Mouse (Mus musculus): ENCODE data around the gene Map7. TPM values are rescaled to one million over a fixed set of nuclear protein-coding genes. Genes with fewer than 3 reads are reported as not detected.
A peak's percentile ranks its signal among the peaks of the same experiment; 100 is the strongest.

The Map7 gene
- polyA plus RNA-seq, 1 experiment from 2014 or later, result 14.5 TPM

DNA sequence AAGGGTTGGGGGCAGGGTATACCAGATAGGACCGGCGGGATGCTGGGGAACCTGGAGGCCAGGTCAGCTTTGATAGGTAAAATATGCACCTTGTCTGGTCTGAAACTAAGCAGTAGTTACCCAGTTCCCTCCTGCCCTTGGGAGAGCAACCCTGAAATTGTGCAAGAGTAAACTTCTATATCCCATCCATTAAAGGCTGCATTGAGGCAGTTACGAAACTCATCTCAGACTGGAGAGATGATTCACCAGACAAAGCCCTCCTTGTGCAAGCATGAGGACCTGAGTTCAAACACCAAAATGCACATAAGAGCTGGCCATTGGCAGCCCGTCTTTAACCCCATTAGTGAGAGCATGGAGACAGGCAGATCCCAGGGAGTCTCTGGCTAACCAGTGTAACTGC, 19.2 kb downstream of the Map7 start:
- no peaks in the 10 kb centered on the region for H3K27me3 ChIP-seq
- no peak for DNase-seq (ENCODE audit: low read depth, low spot score)
- ChIA-PET POLR2A (interaction anchor here (1.1 kb wide), 1 partner anchor 38 kb away, joined by 3 read pairs; no protein-coding TSS in a partner anchor), CTCF (interaction anchor here (0.8 to 2.0 kb wide), 3 partner anchors 8 to 19 kb away, joined by 3 to 5 read pairs (median 3); partner anchors contain the start of gene Map7)
- no peak for TF ChIP-seq CTCF (IDR thresholded peaks at IDR 0.05)
- no peak for ATAC-seq
- in situ Hi-C loops (cut with MboI; ENCODE audit: low pct_unique_long_range_greater_than_20kb), result no loop called here

DNA sequence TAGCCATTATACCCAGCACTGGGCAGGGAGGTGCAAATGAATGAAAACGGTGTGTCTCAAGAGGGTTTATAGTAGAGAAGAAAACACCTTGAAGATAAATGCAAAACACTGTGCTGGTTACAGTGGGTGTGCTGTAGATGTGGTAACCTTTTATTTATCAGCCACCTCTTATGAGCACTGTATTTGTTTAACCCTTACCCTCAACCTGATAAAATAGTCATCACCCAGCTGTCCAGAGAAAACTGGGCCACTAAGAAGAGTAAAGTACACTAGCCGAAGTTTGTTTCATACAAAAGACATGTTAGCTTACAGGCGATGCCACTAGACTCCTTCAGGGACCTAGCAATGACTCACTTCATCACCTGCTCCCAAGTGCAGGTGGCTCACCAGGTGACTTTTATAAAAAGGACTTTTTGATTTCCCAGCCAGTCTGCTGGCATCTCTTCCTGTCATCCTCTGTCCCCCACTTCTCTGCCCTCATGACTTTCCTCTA, 21.0 kb downstream of the Map7 start:
- H3K27me3 ChIP-seq, result no peaks in the 10 kb centered on the region
- ATAC-seq, result no peak
- POLR2A ChIA-PET, result no interaction called here
- in situ Hi-C loops (cut with MboI; ENCODE audit: low pct_unique_long_range_greater_than_20kb), result no loop called here
- no peak for TF ChIP-seq CTCF (IDR thresholded peaks at IDR 0.05)
- no peak for DNase-seq (ENCODE audit: low read depth, low spot score)
- CTCF ChIA-PET, result interaction anchor here (1.5 kb wide), 1 partner anchor 17 kb away, joined by 3 read pairs; no protein-coding TSS in a partner anchor

DNA sequence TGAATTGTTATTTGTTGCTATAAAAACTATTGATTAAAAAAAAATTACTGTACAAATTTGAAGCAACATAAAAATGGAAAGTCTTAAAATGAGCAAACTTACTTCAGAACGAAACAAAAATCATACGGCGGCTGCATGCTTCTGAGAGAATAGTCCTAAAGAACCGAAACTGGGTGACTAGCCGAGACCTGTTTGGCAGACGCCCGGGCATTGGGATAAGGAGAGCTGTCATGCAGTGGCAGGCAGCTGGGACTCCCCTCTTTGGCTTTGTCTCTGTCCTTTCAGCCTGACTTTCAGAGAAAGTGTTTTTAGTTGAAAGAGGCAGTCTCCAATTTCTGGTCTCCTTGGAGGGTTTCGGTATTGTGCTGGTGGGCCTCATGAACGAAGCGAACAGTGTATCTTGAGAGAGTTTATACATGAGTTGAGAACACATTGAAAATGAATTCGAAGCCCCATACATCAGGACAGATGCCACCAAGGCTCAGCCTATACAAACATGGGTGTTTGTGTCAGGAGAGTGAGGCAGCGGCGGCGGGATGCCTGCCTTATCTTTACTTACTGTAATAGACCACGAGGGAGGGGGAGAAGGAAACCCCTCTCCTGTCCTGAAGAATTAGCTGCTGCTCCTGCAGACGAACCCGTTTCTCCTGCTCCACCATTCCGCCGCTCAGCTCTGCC, 21.8 kb downstream of the Map7 start:
- ATAC-seq (no peak), DNase-seq (ENCODE audit: low read depth, low spot score) (no peak)
- ChIA-PET POLR2A (no interaction called here), CTCF (no interaction called here)
- H3K27me3 ChIP-seq, result no peaks in the 10 kb centered on the region
- TF ChIP-seq CTCF (IDR thresholded peaks at IDR 0.05), result no peak
- in situ Hi-C loops (cut with MboI; ENCODE audit: low pct_unique_long_range_greater_than_20kb), result no loop called here

DNA sequence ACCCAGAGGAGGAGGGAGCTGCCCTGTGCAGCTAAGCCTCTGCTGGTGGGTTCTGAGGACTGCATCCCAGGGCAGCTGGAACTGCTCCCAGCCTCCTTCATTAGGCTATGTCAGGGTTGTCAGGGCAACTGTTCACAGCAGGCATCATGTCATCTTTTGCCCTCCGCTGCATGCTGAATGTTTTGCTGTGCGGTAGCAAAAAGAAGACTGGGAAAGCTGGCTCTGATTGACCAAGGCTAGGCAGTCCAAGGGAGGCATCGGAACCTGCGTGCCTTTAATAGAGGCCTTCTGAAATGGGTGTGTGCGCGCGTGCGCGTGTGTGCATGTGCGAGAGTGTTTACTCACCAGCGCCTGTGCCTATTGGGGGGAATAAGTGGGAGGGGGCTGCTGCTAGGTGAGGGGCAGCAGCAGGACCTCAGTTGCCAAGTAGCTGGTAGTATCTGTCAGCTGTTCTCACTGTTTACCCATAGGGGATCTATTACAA, 22.4 kb downstream of the Map7 start:
- in situ Hi-C loops (cut with MboI; ENCODE audit: low pct_unique_long_range_greater_than_20kb), result no loop called here
- peak; percentile 54 for TF ChIP-seq CTCF (IDR thresholded peaks at IDR 0.05)
- no peak for ATAC-seq
- ChIA-PET POLR2A (no interaction called here), CTCF (interaction anchor here (2.3 kb wide), 1 partner anchor 18 kb away, joined by 9 read pairs; no protein-coding TSS in a partner anchor)
- DNase-seq (ENCODE audit: low read depth, low spot score), result no peak
- no peaks in the 10 kb centered on the region for H3K27me3 ChIP-seq

DNA sequence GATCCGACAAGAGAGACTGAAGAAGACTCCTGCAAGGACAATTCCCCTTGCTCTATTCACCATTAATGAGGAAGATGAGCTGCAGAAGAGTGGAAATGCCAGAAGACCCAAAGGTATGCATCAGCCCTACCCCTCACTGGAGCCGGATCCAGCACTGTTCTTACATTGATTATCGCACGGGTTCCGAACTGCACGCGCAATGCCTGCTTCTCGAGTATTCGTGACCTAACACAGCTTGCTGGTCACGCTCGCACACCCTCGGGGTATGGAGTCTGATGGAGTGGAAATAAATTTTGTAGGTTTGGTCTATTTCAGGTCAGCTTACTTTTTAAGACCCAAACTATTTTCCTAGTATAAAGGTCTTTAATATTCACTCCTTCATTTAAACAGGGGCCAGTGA, 22.9 kb downstream of the Map7 start:
- no peaks in the 10 kb centered on the region for H3K27me3 ChIP-seq
- no peak for ATAC-seq
- CTCF ChIA-PET, result interaction anchor here (2.3 kb wide), 1 partner anchor 18 kb away, joined by 9 read pairs; no protein-coding TSS in a partner anchor
- TF ChIP-seq CTCF (IDR thresholded peaks at IDR 0.05), result no peak
- POLR2A ChIA-PET, result no interaction called here
- DNase-seq (ENCODE audit: low read depth, low spot score), result no peak
- in situ Hi-C loops (cut with MboI; ENCODE audit: low pct_unique_long_range_greater_than_20kb), result no loop called here

DNA sequence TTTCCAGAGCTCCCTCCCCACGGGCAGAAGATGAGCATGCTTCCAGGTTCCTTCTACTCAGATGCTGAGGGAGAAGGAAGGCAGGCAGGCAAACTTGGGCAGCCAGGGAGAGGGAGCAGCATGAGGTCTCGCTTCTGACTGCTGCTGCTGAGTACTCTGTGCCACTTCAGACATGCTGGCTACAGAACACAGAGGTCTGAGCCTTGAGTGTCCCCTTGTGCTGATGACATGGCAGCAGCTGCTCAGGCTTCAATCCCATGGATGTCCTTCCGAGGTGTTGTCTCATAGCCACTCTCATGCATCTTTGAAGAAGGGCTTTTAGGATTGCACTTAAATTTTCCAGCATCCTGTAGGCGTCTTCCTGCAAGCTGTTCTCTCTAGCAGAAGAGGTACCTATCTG, 23.5 kb downstream of the Map7 start:
- DNase-seq (ENCODE audit: low read depth, low spot score) (no peak), ATAC-seq (no peak)
- ChIA-PET CTCF (interaction anchor here (2.3 kb wide), 1 partner anchor 19 kb away, joined by 9 read pairs; no protein-coding TSS in a partner anchor), POLR2A (no interaction called here)
- TF ChIP-seq CTCF (IDR thresholded peaks at IDR 0.05), result no peak
- H3K27me3 ChIP-seq, result no peaks in the 10 kb centered on the region
- in situ Hi-C loops (cut with MboI; ENCODE audit: low pct_unique_long_range_greater_than_20kb), result no loop called here

DNA sequence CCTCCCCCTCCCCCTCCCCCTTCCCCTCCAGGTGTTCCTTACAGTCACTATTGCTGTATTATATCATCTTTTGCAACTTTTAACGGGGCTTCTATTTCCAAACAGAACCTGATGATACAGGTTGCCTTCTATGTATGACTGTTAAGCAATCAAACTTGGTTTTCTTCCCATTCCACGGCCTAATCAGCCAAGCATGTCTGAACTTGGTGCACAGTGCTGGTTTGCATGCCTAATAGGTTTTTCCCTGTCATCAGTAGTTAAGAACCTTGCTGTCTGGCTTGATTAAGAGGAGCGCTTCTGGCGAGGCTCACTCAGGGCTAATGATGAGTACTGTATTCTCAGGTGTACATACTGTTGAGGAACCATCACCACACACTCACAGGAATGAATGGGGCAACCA, 25.5 kb downstream of the Map7 start:
- H3K27me3 ChIP-seq, result no peaks in the 10 kb centered on the region
- ChIA-PET POLR2A (no interaction called here), CTCF (no interaction called here)
- in situ Hi-C loops (cut with MboI; ENCODE audit: low pct_unique_long_range_greater_than_20kb), result no loop called here
- no peak for TF ChIP-seq CTCF (IDR thresholded peaks at IDR 0.05)
- DNase-seq (ENCODE audit: low read depth, low spot score) (peak; percentile 37), ATAC-seq (peak; percentile 66)

DNA sequence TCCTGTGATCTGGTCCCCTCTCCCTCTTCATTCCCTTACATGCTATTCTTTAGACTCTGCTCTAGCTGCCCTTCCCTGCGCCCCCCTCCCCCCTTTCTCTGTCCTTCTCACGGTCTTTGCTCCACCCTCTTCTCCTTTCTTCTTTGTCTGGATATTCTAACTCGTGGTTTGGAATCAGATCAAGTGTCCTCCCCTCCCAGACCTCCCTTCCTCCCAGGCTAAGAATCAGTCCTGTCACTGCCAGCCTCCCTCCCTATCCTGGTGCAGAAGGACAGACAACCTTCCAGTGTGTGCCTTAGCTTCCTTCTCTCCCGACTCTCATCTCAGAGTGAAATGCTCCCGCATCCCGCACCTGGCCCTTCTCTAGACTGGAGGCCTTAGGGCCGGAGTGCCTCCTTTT, 27.8 kb downstream of the Map7 start:
- no peak for DNase-seq (ENCODE audit: low read depth, low spot score)
- no peak for TF ChIP-seq CTCF (IDR thresholded peaks at IDR 0.05)
- ChIA-PET POLR2A (no interaction called here), CTCF (interaction anchor here (1.6 kb wide), 1 partner anchor 28 kb away, joined by 3 read pairs; the partner anchor contains the start of gene Map7)
- no peak for ATAC-seq
- in situ Hi-C loops (cut with MboI; ENCODE audit: low pct_unique_long_range_greater_than_20kb), result no loop called here
- H3K27me3 ChIP-seq, result no peaks in the 10 kb centered on the region

DNA sequence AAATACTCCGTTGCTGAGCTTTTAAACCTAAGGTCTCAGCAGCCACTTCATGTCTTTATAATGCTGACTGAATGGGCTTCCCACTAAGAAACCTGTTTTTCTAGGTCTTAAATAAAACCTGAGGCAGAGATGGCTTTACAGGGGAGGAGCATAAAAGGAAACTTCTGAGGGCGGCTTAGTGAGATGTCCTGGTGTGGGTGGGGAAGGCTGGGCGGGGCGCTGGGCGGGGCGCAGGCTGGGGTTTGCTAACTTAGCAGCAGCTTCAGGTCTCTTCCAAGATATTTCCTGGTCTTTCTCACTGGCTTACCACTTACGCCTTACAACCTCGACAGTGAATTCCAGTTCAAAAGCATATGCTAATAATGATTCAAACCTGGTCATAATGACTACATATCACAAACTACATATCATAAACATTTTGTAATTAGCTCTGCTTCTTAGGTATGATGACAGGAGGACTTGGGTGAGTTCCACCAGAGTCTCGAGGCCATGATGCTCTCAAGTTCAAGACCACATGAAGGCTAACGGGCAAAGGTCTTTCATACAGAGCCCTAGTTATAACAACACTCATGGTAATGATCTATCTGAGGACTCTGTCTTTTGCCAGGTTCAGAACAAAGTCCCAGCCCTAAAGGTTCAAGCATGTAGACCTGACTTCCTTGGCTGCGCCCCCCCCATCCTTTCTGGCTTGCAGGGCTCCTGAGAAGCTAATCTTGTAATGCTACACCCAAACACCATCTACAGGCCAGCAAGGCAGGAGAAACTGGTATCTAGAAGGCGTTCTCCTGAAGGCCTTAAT, 30.7 kb downstream of the Map7 start:
- no peaks in the 10 kb centered on the region for H3K27me3 ChIP-seq
- ATAC-seq (no peak), DNase-seq (ENCODE audit: low read depth, low spot score) (no peak)
- CTCF ChIA-PET, result no interaction called here
- TF ChIP-seq CTCF (IDR thresholded peaks at IDR 0.05), result no peak
- POLR2A ChIA-PET, result no interaction called here
- in situ Hi-C loops (cut with MboI; ENCODE audit: low pct_unique_long_range_greater_than_20kb), result no loop called here

DNA sequence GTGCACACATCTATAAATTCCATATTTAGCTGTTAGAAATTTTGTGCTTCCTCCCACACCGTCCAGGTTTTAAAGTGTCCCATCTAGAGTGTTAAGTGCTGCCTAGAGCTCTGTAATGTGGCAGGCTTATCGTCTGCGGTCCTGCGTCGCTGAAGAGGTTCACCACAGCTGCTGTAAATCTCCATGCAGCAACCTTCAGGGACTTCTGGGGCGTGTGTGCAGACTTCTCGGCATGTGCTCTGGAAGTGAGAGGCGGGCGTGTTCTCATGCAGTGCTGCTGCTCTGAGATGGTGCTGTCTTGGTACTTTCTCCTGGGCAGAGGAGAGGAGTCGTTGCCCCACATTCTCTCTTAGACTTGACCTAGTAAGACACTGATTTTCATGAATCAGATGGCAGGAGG, 32.9 kb downstream of the Map7 start:
- ATAC-seq (no peak), DNase-seq (ENCODE audit: low read depth, low spot score) (no peak)
- no peaks in the 10 kb centered on the region for H3K27me3 ChIP-seq
- ChIA-PET CTCF (no interaction called here), POLR2A (no interaction called here)
- TF ChIP-seq CTCF (IDR thresholded peaks at IDR 0.05), result no peak
- in situ Hi-C loops (cut with MboI; ENCODE audit: low pct_unique_long_range_greater_than_20kb), result no loop called here
